Mouse (Mus musculus) right cerebral cortex, adult 18-20 months (tissue): ENCODE data around the gene Efemp2.
"Not testable (repeated sequence)": the region's sequence is repeated elsewhere in the genome, so short reads cannot be mapped to it uniquely, and the experiment has no call there.

Experiments
- DNase-seq: peaks from one replicate; pipeline ENCODE4 v3.0.0; 2022; ENCODE audit warnings: mixed read lengths

Efemp2 gene

GRCm38 (mm10) chr19:5480016-5480415 lies 6.3 kb downstream of the Efemp2 start:
- DNase-seq = no peak

DNA sequence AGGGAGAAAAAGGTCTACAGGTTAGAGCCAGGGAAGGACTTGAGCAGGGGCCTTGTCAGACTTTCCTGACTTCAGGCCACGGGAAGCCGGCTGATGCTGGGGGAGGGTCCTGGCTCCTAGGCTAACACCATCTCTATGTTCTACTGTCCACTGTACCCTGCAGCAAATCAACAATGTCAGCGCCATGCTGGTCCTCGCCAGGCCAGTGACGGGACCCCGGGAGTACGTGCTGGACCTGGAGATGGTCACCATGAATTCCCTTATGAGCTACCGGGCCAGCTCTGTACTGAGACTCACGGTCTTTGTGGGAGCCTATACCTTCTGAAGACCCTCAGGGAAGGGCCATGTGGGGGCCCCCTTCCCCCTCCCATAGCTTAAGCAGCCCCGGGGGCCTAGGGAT lies 7.6 kb downstream of the Efemp2 start:
- DNase-seq = no peak

DNA sequence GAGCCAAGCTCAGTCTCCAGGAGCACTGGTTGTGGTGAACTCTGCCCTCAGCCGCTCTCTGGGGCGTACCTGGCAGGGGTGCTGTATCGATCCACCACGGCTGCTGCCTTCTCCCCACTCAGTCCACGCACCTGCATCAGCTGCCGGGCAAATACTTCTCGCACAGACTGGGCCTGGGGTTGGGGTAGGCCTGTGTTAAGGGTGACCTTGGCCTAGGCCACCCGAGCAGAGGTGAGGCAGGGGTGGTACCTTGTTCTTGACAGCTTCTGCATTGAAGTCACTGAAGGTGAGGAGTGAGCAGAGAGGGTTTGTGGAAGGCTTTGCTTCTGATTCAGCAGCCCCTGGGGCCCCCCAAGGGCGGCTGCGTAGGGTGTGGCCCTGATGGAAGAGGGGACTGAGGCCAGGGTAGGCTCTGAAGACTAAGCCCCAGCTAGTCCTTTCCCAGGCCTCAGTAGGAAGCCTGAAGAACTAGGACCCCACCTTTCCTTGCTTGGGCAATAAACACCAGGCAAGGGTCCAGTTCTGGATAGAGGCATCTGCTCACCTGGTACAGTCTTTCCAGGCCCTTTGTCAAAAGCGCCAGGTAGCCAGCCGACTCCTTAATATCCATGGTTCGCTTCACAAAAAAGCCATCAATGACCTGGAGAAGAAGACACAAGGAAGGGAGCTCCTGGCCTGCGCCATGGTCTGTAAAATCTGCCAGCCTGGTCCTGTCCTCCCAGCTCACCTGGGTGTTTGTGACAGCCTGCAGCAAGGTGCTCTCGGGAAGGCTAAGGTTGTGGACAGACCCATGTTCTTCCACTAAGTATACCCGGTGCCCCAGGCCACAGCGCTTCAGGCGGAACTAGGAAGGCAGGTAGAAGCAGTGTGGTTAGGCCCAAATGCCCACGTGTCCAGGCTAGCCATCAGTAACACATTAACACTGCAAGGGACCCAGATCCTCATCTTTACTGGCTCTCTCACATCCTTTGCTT lies 9.9 kb downstream of the Efemp2 start:
- DNase-seq = no peak

DNA sequence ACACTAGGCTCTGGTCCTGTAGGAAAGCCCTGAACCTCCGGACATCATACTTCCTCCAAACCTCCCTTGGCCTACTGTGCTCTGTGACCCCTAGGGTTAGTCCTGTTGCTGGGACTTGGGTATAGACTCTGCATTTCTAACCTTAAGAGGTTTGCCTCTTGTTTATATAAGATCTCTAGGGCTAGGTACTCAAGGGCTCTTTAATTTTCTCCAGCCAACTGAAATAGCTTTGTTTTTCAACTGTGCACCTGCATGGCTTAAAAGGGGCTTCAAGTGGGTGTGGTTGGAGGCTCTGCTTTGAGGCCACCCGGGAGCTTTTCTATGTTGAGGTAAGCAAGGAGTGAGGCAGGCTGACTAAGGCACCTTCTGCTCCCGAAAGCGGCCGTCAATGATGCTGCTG lies 10.7 kb downstream of the Efemp2 start:
- DNase-seq = no peak

DNA sequence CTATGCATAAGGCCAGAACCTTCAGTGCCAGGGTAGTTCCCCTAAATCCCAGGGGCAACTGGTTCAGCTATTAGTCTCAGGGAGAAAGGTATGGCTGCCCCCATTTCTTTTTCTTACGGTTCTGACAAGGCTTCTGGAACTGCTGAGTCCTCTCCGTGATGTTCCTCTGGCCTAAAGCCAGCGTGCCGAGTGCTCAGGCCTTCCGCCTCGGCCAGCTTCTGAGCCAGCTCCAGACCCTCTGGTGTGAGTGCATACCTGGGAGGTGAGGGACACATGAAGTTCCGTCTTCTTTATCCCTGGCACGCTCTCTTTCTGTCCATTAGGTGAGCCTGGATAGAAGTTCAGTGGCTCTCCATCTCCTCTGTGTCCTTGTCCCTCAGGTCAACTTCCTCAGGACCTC lies 11.6 kb downstream of the Efemp2 start:
- no peak for DNase-seq

GRCm38 (mm10) chr19:5485821-5486220 lies 12.1 kb downstream of the Efemp2 start:
- DNase-seq = no peak

- no peak for DNase-seq
These were observed 12.5 kb downstream of the Efemp2 start for GRCm38 (mm10) chr19:5486286-5486685.

- no peak for DNase-seq
These were observed 13.0 kb downstream of the Efemp2 start for GRCm38 (mm10) chr19:5486771-5487170.

- peak; percentile 94 for DNase-seq
These were observed 14.2 kb downstream of the Efemp2 start, which contains the start of gene Mus81 for GRCm38 (mm10) chr19:5487768-5488550. Gene Mus81 (minus strand): TSS chr19:5488402.

- peak; percentile 98 for DNase-seq
These were observed 15.3 kb downstream of the Efemp2 start for GRCm38 (mm10) chr19:5488878-5489571.

DNA sequence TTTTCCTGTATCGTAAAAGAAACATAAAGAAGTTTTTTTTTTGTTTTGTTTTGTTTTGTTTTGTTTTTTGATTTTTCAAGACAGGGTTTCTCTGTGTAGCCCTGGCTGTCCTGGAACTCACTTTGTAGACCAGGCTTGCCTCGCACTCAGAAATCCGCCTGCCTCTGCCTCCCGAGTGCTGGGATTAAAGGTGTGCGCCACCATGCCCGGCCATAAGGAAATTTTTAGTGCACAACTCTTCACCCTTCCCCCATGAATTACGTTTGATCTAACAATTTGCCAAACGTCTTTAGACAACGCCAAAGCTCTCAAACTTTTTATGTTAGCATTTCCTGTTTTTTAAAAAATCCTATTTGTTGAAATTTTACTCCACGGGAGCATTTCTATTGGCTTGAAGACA lies 16.0 kb downstream of the Efemp2 start:
- DNase-seq = not testable (repeated sequence)

- peak; percentile 97 for DNase-seq
These were observed 16.7 kb downstream of the Efemp2 start, which contains the start of gene Cfl1 for GRCm38 (mm10) chr19:5490313-5490897. Gene Cfl1 (plus strand): TSS chr19:5490455.

GRCm38 (mm10) chr19:5490898-5491708 lies 17.3 kb downstream of the Efemp2 start:
- peak; percentile 89 for DNase-seq

DNA sequence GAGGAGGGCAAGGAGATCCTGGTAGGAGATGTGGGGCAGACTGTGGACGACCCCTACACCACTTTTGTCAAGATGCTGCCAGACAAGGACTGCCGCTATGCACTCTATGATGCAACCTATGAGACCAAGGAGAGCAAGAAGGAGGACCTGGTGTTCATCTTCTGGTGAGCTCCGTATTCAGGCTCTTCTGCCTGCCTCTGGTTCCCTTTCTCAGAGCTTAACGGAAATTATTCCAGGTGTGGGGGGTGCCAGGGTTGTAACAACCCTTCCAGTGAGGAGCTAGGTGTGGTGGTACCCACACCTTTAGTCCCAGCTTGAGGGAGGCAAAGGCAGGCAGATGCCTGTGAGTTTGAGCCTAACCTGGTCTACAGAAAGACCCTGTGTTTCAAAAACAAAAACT lies 18.9 kb downstream of the Efemp2 start:
- no peak for DNase-seq

GRCm38 (mm10) chr19:5493301-5493721 lies 19.6 kb downstream of the Efemp2 start:
- not testable (repeated sequence) for DNase-seq

- no peak for DNase-seq
These were observed 20.6 kb downstream of the Efemp2 start for GRCm38 (mm10) chr19:5494314-5494713.

GRCm38 (mm10) chr19:5495353-5496051 lies 21.7 kb downstream of the Efemp2 start:
- DNase-seq = no peak

GRCm38 (mm10) chr19:5496052-5496370 lies 22.3 kb downstream of the Efemp2 start:
- no peak for DNase-seq

GRCm38 (mm10) chr19:5500330-5500875 lies 26.6 kb downstream of the Efemp2 start:
- no peak for DNase-seq

DNA sequence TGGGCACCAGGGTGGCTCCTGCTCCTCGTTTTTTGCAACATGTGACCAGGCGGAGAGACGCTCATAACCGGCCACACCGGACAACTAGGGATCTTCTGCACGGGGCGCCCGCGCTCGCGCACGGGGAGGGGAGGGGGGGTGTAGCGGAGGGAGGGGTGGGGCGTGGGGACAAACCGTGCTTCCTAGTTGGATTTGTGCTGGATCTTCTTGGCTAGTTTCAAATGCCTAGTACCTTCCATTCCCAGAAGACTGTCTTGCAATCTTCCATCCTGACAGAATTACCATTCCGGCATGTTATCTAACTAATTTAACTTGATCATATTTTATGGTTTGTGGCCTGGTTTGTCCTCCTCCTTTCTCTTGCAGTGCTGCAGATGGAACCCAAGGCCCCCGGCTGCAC lies 29.9 kb downstream of the Efemp2 start, which contains the start of gene 1700020D05Rik:
Gene 1700020D05Rik, minus strand, starts transcription at position 101 of the 400 bp plus-strand sequence.
- DNase-seq = no peak
